Mouse (Mus musculus) lung, adult 18-20 months (tissue): ENCODE data around the gene Lrba.

Experiments used
- DNase-seq, 2 experiments: peaks; one replicate each; pipeline ENCODE4 v3.0.0; 2022; ENCODE audit warnings: mixed read lengths in 2 of 2

The Lrba gene

DNA sequence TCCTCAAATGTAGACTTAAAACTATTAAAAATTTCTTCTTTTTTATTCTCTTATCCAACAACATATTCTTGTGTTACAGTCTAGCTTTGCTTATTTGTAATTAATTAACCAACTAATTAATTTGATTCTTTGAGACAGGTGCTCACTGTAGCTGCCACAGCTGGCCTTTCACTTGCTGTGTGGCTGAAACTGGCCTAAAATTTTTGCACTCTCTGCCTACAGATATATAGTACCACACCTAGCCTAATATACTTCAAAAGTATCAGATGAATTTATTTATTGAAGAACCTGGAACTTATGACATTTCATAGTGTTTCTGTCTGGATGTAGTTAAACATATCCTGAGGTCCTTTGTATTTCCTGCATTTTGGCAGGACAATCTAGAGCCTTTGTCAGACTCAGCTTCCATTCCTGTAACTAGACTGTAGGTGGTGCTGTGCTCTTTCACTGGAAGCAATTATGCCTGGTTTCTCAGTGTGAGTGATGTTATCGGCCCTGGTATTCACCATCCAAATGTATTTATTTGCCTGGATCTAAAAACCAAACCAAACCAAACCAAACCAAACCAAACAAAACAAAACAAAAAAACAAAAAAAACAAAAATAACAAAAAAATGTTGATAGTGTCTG lies 43.7 kb downstream of the Lrba start:
- peak in 1 of 2 experiments; percentile 21 for DNase-seq

DNA sequence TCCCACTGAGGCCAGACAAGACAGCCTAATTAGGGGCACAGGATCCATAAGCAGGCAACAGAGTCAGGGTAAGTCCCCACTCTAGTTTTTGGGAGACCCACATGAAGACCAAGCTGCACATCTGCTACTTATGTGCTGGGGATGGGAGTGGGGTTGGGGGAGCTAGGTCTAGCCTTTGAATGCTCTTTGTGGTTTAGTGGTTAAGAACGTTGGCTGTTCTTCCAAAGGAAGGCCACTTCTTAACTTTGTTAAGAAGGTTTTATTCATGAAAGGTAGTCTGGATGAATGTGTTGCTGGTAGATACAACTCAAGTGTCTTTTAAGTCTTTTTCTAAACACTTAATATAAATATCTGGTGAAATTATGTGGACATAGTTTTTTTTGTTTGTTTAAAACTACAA lies 51.2 kb downstream of the Lrba start:
- no peak for DNase-seq

DNA sequence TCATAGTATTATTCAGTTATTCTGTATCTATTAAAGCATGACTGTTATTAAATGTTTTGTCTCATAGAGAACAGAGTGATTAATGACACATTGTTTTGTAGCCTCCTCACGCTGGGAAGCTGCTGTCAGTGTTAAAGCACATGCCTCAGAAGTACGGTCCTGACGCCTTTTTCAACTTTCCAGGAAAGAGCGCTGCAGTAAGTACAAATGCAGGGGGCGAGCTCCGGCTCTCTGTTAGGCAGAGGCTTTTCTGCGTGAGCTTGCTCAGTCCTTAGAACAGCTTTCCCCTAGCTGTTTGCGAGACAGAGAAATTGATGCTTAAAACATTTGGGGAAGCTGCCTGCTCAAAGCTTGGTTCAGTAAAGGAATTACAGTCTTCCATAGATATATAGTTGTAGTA lies 66.8 kb downstream of the Lrba start:
- DNase-seq, result no peak

DNA sequence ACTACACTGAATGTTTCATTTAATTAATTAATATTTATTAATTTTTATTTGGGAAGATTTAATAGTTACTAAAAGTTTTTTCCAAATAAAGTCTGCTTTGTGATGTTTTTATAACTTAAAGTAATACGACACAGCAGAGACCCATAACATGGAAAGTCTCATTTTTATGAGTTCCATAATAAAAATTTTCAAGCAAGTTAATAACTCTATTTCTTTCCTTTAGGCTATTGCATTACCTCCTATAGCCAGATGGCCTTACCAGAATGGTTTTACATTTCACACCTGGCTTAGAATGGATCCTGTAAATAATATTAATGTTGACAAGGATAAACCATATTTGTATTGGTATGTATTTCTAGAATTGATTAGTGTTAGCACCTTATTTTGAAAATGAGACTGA lies 70.4 kb downstream of the Lrba start:
- DNase-seq, result no peak

DNA sequence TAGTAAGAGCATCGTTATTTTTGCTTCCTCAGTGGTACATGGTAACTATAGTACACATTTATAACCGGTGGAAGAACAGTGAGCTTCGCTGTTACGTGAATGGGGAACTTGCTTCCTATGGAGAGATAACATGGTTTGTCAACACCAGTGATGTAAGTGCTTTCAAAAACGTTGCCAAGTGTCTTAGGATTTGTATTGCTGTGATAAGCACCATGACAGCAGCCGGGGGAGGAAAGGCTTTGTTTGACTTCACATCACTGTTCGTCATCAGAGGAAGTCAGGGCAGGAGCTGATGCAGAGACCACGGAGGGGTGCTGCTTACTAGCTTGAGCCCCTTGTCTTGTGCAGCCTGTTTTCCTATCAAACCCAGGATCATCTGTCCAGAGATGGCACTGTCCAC lies 71.7 kb downstream of the Lrba start:
- no peak for DNase-seq

DNA sequence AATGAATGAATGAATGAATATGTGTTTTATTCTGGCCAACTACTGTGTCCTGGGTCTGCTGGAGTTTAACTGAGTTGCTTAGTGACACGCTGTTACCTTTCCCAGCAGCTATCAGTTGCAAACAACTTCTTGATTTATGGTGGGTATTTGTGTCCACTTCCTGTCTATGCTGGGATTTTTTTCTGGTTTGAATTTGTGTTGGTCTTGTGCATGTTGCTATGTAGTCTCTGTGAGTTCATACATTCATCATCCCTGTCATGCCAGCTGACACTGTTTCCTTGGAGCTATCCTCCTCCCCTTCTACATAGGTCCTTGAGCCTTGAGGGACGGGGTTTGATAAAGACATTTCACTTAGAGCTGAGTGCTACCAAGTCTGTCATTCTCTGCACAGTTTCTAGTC lies 84.4 kb downstream of the Lrba start:
- DNase-seq, result no peak

DNA sequence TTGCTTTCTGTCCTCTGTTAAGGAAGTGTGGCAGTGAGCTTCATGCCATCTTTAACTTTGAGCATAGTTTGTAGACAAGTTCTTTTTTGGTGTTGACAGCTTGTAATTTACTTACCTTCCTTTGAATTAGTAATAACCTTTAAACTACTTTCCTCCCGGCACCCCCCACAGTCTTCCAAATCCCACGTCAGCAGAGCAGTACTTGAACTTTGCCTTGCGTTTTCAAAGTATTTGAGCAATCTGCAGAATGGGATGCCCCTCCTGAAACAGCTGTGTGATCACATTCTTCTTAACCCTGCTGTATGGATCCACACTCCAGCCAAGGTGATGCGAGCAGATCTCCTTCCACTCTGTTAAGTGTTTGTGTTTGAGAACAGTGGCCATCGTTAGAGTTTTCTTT lies 85.7 kb downstream of the Lrba start:
- DNase-seq, result no peak

DNA sequence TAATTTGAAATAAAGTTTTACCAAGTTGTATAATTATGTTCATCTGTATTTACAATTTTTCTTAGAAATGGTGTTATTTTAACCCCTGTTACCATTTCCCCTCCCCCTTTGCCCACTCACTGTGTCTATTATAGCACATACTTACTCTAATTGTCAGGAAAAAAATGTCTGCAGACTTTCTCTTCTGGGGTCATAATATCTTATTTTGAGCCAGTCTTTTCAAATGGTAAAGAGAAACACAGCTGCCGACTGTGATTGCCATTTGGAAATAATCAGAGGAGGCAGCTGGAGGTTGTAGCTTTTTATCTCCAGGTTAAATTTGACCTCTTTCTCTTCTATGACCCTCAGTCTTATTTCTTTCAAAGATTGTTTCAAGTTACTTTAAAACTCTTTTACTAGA lies 86.9 kb downstream of the Lrba start:
- no peak for DNase-seq

DNA sequence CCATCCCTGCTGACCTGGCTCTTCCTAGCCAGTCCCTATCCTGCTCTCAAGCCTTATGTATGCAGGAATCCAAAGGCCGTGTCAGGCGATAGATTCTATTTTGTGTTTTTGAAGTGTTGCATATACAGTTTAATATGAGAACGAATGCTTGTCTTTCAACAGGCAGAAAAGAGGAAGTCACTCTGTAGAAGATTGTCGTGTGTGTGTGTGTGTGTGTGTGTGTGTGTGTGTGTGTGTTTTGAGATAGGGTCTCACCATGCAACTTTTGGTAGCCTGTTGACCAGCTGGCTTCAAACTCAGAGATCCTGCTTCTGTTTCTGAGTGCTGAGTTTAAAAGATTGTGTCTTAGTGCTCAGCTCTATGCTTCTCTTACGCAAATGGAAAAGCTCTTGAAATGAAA lies 93.2 kb downstream of the Lrba start:
- DNase-seq, result no peak

DNA sequence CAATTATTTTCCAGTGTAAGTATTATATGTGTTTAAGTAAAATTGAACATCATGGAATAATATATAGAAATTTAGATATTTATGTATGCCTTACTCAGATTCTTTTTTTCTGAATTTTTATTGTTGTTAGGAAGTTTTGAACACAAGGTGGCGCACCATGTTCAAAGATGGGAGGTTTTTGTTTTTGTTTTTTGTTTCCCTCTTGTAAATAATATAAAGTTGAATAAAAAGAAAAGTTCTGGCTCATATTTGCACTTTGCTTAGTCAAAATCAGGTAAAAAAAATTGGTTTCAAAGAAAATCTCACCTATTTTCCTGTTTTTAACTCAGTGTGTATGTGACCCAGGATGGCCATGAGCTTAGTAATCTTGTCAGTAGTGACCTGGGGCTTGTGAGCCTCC lies 104.1 kb downstream of the Lrba start:
- no peak for DNase-seq

DNA sequence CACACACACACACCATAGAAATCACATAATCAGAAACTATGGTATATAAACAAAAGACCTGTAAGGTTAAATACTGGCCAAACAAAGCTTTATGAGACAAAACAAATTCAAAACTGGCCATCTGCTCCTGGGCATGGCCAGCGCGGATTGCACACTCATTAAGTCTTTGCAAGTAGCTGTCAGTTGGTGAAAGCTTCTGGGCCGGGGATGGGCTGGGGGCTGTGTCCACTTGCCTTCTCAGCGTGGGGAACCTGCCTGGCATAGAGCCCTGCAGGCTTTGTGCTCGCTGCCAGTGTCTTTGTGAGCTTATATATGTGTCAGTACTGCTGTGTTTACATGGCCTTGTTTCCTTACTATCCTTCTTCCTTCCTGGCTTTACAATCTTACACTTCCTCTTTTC lies 118.8 kb downstream of the Lrba start:
- DNase-seq, result no peak

DNA sequence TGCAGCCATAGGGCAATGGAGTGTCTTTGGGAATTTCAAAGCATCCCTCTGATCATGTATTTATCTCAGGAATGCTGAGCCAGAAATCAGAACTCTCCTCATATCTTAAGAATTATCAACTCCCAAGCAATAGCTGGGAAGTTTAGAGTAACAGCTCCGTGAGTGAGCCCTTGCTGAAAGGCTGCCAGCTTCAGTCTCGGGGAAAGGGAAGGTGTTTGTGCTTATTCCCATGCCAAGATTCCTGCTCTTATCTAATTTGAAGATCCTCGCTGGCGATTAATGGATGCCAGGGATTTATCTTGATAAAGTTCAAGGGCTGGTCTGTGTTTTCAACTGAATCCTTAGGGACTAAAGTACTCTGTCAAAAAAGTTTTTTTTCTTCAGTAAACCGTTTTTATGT lies 138.0 kb downstream of the Lrba start:
- peak in 1 of 2 experiments; percentile 16 for DNase-seq

DNA sequence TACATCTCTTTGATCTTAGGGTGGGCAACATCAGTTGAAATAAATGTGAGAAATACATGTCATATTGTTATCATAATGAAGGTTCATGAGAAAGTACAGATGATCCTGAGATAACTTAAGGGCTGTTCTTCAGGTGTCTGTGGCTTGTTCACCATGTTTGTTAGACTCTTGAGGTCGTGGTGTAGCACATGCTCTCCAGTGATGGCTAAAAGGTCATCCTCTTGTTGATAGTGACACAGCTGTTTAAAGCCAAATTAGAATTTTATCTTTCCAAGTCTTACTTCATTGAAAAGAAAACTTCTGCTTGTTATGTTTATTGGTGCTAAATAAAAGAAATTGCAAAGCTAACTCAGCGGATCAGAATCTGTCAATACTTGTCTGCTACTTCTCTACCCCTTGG lies 147.0 kb downstream of the Lrba start:
- DNase-seq, result no peak

DNA sequence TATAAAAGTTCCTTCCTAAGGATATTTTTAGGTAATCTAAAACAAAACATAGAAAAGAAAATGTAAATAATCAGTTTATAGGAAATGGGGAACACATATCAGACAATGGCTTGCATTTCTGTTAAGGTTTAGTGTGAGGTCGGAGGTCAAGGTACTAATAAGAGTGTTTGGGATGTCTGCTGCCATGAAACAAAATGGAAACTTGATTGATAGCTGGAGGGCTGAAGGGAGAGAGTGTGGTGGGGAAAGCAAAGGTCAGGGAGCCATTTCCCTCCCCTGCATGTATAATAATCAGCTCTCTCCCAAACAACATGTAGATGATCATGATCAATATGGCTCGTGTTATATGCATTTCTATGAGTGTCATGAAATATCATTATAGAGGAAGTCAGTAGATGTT lies 150.8 kb downstream of the Lrba start:
- no peak for DNase-seq

DNA sequence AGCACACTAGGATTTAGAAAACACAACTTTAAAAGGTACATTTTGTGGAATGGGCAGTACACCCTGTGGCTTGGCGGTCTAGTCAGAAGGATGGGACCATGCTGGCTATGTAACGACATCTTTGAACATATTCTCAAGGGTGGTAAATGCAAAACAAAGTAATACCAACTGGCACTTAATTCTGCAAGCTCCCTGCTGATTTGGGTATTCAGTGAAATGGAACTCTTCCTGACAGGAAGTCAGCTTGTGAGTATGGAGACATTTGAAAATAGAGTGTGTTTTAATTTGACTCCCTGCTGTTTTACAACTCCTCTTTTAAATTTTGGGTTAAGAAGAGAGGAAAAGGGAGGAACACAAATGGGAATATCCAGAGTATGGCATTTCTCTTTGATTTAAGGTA lies 158.1 kb downstream of the Lrba start:
- no peak for DNase-seq

DNA sequence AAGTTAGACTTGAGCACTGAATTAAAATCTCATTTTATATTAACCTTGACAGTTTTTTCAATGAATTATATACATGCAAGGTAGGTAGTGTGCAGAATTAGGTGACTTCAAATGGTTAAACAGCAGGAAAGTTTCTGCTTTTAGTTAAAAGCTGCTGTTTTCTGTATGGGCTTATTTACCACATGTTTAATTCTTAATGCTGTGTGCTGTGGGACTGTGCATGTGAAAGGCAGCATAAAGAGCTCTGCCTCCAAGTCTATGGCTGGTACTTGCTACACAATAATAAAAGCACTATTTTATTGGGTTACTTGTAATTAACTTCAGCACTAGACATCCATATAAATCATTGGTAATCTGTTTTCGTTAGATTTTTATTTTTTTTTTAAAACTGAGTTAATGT lies 160.6 kb downstream of the Lrba start:
- no peak for DNase-seq

DNA sequence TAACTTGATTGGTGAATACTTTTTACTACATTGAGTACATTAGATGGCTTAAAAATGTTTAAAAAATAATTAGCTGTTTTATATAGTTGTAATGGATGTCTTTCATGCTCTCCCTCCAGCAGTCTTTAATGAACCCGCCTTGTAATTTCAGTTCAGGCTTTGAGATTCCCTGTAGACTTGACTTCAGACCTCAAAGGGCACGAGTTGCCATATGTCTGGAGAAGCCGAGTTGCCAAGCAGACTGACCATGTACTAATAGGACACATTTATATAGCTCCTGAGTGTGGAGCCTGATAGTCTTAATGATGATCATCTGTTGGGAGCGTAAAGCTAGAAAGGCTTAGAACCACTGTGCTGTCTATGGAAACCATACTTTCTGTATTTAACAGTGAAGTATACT lies 161.8 kb downstream of the Lrba start:
- DNase-seq, result no peak

DNA sequence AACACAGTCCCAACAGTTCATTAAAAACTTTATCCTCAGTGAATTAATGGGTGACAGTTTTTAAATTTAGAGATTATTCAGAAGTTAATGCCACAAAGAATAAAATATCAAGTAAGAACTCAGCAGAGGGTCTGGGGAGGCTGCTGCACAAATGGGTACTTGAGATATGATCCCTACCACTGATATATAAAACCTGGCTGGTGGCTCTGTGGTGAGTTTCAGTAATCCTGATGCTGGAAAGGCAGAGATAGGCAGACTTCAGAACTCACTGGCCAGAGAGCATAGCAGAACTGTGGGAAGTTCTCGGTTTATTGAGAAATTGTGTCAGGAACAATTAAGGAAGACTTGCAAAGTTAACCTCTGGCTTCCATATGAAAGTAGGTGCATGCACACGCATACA lies 199.3 kb downstream of the Lrba start:
- DNase-seq, result no peak

DNA sequence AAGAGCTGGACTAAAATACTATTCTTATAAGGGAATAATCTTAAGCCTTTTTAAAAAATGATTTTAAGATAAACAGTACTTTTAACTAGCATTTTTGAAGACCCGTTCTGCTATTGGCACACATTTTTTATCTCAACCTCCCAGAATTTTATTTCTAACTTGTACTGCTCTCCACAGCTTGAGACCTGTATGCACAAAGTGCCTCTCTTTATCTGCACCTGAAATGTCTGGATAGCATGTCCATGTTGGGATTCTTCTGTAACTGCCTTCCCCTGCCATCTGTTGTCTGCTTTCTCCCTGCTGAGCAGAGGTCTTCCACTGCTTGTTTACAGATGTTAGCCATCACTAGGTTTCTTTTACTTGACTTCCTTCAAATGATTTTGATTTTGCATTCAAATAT lies 202.3 kb downstream of the Lrba start:
- no peak for DNase-seq

DNA sequence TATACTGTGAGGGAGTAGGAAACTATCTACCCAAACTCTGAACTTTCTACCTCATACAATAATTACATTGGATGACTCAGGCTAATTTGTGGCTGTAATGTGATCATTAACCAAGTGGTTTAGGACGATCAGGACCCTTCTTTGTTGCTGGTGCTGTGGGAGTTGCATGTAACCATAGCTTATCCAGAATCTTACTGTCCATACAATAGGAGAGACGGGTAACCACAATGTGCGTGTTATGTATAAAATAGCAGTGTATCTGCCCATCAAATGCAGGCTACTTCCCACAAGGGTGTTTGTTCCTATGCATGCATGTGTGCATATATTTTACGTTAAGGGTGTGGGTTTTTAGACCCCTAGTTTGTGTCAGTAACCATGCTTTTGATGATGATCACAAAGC lies 219.0 kb downstream of the Lrba start:
- no peak for DNase-seq

DNA sequence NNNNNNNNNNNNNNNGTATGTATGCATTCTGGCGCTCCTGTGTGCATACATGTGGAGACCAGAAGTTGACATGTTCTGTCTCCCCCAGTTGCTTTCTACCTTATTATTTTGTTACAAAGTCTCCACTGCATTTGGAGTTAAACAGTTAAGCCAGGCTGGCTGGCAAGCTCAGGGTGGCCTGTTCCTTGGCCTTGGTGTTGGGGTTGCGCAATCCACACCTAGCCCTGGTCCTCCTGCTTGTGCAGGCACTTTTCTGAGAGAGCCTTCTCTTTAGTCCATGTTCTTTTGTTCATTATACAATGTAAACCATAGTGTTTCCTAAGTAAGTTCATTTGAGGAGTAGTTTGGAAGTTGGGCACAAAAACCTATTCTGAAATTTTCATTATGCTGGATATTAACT lies 226.7 kb downstream of the Lrba start:
- peak; percentile 36 to 57 for DNase-seq

DNA sequence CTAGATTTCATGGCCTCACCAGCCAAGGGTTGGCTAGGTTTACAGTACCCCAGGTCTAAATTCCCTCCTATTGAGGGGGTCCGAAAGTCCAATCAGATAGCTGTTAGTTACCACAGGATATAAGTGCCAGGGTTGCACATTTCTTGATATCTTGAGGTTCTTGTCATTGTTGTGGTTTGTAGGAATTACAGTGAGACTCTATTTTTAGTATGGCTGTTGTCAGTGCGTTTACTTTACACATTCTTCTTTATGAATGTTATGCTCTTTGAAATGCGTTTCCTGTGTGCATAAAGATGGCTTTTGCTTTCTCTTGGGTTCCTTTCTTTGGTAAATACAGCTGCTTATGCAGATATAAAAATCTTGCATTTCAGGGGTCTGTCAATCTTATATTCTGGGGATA lies 237.1 kb downstream of the Lrba start:
- no peak for DNase-seq

DNA sequence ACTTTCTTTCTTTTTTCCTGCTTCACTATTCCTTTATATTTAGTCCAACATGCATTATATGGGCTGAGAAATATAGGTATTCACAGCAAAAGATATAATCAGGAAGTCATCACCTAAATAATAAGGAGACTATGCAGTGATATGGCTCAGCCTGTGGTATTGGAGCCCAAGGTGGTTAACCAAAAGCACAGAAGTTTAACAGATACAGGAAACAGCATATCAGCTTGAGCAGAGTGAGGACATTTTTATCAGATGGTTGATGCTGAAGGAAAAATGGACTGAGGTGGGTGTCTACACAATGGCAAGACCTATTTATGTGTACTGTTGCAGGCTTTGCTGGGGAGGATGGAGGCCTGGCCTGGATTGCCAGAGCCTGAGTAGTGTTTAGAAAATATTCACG lies 265.5 kb downstream of the Lrba start:
- DNase-seq, result no peak

DNA sequence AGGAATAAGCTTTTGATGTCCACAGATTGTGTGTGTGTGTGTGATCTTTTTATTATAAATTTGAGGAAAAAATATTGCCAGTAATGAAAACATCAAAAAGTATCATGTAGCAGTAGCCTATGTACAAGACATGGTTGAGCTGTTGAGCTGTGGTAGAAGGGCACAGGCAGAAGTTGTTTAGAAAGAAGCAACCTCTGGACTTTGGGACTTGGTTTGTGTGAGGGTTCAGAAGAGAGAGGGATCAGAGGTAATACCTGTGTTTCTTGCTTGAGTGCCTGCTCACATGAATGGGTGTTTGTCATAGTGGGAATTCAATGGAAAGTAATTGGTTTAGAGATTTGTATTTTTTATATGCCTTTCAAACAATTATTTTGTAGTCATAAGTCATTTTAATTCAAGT lies 276.1 kb downstream of the Lrba start:
- no peak for DNase-seq

DNA sequence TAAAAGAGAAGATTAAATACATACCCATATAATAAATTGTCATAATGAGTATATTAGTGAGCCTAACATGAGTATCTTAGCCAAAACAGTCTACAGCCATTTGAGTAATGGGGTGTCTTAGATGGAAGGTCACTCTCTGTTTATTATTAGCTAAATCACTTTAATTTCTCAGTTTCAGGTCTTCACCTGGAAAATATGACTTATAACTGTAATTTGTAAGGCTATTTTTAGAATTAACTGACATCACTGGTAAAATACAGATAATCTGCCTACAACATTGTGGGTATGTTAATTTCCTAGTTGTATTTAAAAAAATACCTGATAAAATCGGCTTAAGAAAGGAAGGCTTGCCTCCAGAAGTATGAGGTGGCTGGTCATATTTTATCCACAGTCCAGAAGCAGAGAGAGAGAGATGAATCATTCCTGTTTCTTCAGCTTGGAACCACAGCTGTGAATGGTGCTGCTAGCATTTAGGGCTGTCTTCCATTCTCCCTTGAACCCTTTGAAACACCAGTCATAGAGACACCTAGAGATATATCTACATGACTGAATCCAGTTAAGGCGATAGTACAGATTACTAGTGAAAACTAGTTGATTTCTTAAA lies 294.1 kb downstream of the Lrba start:
- DNase-seq, result no peak
